Mouse (Mus musculus) bone marrow macrophage, adult 2 months (primary cell): Measurements from ENCODE around the gene Pithd1. TPM values are rescaled to one million over a fixed set of nuclear protein-coding genes. Genes with fewer than 3 reads are reported as not detected.

Source experiments
- H3K27ac ChIP-seq: 2 replicates; pipeline ENCODE4 v1.5.1; 2012; ENCODE audit warnings: low read depth, low read length; ENCODE audit not compliant: insufficient read depth
- H3K4me1 ChIP-seq: 2 replicates; pipeline ENCODE4 v1.6.1; 2012; ENCODE audit warnings: low read length; ENCODE audit not compliant: control insufficient read depth, insufficient read depth
- H3K4me3 ChIP-seq: 2 replicates; pipeline ENCODE4 v1.5.1; 2012; ENCODE audit warnings: mild to moderate bottlenecking, low read length, moderate library complexity; ENCODE audit not compliant: insufficient read depth
- CTCF ChIP-seq: IDR thresholded peaks from 2 replicates; pipeline ENCODE4 v1.5.1; 2012; ENCODE audit warnings: low read depth, mild to moderate bottlenecking, low read length, moderate library complexity
- POLR2A ChIP-seq: IDR thresholded peaks from 2 replicates; pipeline ENCODE4 v1.6.1; 2012; ENCODE audit warnings: mild to moderate bottlenecking, low read depth, low read length, borderline replicate concordance
- polyA plus RNA-seq: library from polyadenylated mRNA; stranded (reverse); fragments of >200 nt; gene quantifications from 2 replicates; pipeline ENCODE4 v1.2.4, GENCODE M21; 2012; ENCODE audit not compliant: missing spikeins, insufficient read depth, insufficient read length

Pithd1 gene
- polyA plus RNA-seq, 1 experiment: 31.5 TPM

- peaks cover 9% of the 10 kb centered on the region for H3K4me1 ChIP-seq
- peak overlapping the region; percentile 71 for H3K27ac ChIP-seq
- H3K4me3 ChIP-seq: peak overlapping the region; percentile 75
- TF ChIP-seq CTCF (no peak), POLR2A (no peak)
Observed at GRCm38 (mm10) chr4:135962946-135963345, 24.1 kb downstream of the Pithd1 start.

DNA sequence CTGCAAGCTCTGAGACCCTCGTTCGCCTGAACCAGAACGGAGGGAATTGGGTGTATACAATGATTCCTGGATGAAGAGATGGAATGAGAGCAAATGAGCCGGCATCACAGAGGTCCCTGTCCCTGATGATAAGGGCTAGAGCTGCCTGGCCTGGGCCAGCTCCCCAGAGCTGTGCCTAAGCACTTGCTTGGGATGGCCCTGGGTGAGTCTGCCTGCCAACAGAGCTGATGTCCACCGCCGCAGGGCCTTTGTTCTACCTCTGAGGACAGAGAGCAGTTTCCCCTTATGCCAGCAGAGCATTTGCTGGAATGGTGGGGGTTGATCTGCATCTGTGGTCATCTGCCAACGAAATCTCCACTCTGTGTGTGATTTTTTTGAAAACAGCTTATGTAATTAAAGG, 24.9 kb downstream of the Pithd1 start:
- Histone ChIP-seq H3K4me1 (peaks cover 9% of the 10 kb centered on the region), H3K27ac (no peak overlapping the region), H3K4me3 (no peak overlapping the region)
- no peak for TF ChIP-seq CTCF
- TF ChIP-seq POLR2A: no peak

- TF ChIP-seq POLR2A: no peak
- no peak for TF ChIP-seq CTCF
- Histone ChIP-seq H3K4me3 (no peak overlapping the region), H3K4me1 (peaks cover 9% of the 10 kb centered on the region), H3K27ac (no peak overlapping the region)
Observed at GRCm38 (mm10) chr4:135961709-135962108, 25.4 kb downstream of the Pithd1 start.

DNA sequence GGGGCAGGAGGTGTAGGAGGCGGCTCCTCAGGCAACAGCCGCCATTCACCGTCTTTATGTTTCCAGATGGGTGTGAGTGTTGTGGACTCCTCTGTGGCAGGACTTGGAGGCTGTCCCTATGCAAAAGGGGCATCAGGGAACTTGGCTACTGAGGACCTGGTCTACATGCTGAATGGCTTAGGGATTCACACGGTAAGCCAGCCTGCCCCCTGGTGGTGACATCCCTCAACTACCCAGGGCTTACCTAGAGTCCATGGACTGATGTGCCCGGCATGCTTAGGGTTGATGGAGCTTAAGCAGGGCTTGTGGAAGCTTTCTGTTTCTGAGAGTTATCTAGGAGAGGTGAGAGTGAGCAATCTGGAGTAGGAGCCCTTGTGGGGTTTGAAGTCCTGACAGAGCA, 26.3 kb downstream of the Pithd1 start:
- Histone ChIP-seq H3K27ac (no peak overlapping the region), H3K4me1 (peaks cover 9% of the 10 kb centered on the region), H3K4me3 (no peak overlapping the region)
- no peak for TF ChIP-seq POLR2A
- peak; percentile 56; the same call in 1 of the 2 replicates for TF ChIP-seq CTCF

DNA sequence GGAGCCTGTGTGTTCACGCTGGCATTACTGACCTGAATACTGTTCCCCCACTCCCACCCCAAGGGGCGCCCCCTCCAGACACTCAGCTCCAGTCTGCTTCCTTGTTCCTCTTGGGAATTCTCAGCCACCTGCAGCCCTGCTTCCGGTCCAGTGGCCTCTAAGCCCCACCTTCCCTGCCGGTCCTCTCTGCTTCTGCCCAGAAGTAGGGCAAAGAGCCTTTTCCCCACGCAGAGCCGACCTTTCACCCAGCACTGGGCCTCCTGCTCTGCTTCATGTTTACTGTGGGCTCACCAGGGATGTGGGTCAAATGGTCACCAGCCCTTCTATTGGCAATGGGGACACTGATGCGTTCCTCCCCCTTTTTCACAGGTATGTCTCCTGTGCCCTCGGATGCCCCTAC, 28.7 kb downstream of the Pithd1 start:
- Histone ChIP-seq H3K4me1 (peaks cover 2% of the 10 kb centered on the region; the same call in 1 of the 2 replicates), H3K27ac (no peak overlapping the region), H3K4me3 (no peak overlapping the region)
- TF ChIP-seq POLR2A (no peak), CTCF (no peak)

DNA sequence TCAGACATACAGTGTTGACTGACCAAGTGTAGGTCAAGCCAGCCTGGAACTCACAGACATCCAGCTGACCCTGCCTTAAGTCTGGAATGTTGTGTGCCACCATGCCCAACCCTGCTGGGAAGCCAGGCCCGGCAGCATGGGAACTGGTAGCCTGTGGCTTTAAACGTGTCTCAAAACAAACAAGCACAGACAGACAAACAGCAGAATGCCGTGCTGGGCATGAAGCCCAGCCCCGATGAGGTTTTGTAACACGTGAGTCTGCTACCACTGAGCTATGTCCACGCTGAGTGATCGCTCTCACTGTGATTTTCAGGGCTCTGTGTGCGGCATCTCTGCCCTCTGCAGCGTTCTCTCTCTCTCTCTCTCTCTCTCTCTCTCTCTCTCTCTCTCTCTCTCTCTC, 31.2 kb downstream of the Pithd1 start:
- no peak overlapping the region for H3K4me3 ChIP-seq
- TF ChIP-seq CTCF (no peak), POLR2A (no peak)
- H3K4me1 ChIP-seq: no peaks in the 10 kb centered on the region
- no peak overlapping the region for H3K27ac ChIP-seq

- TF ChIP-seq CTCF: peak; percentile 88
- no peak for TF ChIP-seq POLR2A
- no peak overlapping the region for H3K27ac ChIP-seq
- H3K4me3 ChIP-seq: no peak overlapping the region
- peaks cover 8% of the 10 kb centered on the region for H3K4me1 ChIP-seq
Observed at GRCm38 (mm10) chr4:135954241-135954640, 32.8 kb downstream of the Pithd1 start.

GRCm38 (mm10) chr4:135953179-135953578, 33.9 kb downstream of the Pithd1 start:
- no peak overlapping the region for H3K27ac ChIP-seq
- H3K4me1 ChIP-seq: peaks cover 15% of the 10 kb centered on the region
- H3K4me3 ChIP-seq: no peak overlapping the region
- TF ChIP-seq POLR2A: no peak
- TF ChIP-seq CTCF: no peak

DNA sequence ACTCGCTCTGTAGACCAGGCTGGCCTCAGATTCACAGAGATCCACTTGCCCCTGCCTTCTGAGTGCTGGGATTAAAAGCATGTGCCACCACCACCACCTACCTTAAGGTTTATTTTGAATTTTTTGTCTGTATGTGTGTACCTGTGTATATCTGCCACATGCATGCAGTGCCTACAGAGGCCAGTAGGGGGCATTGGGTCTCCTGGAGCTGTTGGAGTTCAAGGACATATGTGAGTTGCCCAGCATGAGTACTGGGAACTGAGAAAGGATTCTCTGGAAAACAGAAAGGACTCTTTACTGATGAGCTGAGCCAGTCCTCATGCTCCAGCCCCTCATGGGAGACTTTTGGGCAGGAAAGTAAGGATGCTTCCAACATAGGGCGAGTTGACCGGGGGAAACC, 35.6 kb downstream of the Pithd1 start:
- Histone ChIP-seq H3K4me1 (peaks cover 20% of the 10 kb centered on the region), H3K27ac (no peak overlapping the region)
- TF ChIP-seq CTCF (no peak), POLR2A (no peak)

GRCm38 (mm10) chr4:135950365-135950764, 36.7 kb downstream of the Pithd1 start:
- no peak for TF ChIP-seq CTCF
- TF ChIP-seq POLR2A: no peak
- no peak overlapping the region for H3K4me3 ChIP-seq
- H3K27ac ChIP-seq: no peak overlapping the region
- peaks cover 26% of the 10 kb centered on the region for H3K4me1 ChIP-seq

More for the DNA sequence above, 35.6 kb downstream of the Pithd1 start:
- no peak overlapping the region for H3K4me3 ChIP-seq

GRCm38 (mm10) chr4:135949911-135950310, 37.2 kb downstream of the Pithd1 start:
- TF ChIP-seq POLR2A: no peak
- no peak for TF ChIP-seq CTCF
- no peak overlapping the region for H3K27ac ChIP-seq
- H3K4me1 ChIP-seq: peaks cover 30% of the 10 kb centered on the region
- no peak overlapping the region for H3K4me3 ChIP-seq
